Mouse (Mus musculus) urinary bladder, postnatal 25 days (tissue): Measurements from ENCODE around the gene Zfp128.
"Not testable (repeated sequence)": the region's sequence is repeated elsewhere in the genome, so short reads cannot be mapped to it uniquely, and the experiment has no call there.

Source experiments
- DNase-seq: peaks from one replicate; pipeline ENCODE4 v3.0.0; 2022; ENCODE audit warnings: low spot score

The Zfp128 gene

DNA sequence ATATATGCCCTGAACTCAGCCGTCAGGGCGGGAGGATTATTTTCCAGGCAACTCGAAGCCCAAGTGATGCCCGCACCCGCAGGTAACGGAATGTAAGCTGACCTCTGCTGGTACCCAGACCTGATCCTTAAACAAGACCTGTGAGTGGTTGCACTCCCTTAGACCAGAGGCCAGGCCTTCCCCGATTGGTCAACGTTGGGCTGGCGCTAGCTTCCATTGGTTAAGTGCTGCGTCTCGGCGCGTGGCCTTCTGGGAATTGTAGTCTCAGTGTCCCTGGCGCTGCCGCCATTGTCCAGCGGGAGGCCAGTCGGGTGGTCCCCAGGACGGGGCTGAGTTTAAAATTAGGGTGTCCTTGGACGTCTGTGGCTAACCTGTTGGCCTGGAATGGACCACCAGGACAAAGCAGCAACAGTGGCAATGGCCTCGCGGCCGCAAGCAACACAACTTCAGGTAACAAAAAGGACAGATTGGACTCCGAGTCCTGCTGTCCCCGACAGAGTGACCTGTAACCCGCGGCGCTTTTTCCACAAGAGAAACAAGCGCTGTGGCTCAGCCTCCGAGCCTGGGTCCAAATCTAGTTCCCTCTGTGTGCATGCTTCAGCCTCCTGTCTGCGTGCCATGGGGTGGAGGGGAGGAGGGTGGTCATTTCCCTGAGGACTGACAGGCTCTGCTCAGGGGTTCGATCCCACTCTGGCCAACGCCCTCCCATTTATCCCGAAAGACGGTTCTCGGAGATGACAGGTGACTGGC, at the start of gene Zfp128:
Zfp128 (plus strand) TSS at position 267 of the 750 bp plus-strand sequence.
- peak; percentile 84 for DNase-seq

DNA sequence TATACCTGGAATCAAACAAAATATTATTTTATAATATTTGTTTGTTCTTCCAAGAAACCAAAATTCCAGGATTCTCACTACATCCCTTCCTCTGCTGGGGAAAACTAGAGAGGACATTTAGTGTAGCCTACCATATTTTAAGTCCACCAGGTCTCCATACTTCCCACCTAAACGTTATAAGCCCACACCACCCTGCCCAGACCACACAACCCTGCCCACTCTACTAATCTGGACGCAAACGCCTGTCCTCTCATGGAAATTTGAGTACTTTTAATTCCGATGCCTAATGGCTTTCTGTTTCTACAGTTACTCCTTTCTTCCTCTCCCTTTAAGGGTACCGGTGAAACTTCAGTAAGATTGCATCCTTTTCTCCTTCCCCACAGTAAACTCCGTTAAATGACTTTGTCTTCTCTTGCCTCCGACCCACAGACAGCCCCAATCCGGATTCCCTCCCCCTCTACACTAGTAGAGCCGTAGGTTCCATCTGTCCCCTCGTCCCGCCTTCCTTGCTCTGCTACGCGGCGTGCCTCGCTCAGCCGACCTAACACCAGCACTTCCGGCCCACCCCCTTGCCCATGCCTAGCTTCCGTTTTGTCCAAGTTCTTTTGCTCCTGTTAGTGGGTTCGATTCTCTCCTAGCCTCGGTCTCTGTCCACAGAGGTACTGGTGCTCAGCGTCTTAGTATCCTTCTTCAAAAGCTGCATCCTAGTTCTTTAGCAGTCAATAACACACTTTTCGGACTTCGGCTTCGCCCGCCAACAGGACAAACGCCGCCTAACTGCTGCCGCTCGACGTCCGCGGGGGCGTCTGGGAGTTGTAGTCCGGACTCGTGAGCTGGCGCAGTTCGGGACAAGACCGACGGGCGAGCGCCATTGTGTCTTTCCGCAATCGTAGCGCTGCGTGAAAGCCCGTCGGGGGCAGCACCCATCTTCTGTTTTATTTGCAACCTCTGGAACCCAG, 46.5 kb upstream of the Zfp128 start, which contains the start of gene Zfp110:
Zfp110 (plus strand) TSS at position 600 of the 959 bp plus-strand sequence.
- DNase-seq: peak; percentile 85

DNA sequence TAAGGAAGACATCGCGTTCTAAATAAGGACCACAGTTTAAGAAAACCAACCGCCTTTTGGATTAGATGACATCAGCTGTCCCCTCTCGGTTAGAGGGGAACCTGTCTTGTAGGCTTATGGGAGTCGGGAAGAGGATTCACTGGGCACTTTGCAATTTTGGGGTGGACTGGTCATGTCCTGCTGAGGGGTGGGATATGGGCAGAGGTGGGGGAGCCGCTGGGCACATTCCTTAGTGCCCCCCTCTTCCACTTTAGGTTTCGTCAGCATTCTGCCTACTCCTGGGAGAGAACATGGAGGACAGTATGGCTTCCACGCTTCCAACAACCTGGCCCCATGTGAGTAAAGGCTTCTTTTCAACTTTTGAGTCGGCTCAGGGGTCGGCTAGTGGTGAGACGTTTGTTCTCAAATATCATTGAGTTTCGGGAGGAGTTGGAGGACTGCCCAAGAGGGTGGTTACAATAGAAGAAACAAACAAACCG, 45.7 kb upstream of the Zfp128 start:
- no peak for DNase-seq

DNA sequence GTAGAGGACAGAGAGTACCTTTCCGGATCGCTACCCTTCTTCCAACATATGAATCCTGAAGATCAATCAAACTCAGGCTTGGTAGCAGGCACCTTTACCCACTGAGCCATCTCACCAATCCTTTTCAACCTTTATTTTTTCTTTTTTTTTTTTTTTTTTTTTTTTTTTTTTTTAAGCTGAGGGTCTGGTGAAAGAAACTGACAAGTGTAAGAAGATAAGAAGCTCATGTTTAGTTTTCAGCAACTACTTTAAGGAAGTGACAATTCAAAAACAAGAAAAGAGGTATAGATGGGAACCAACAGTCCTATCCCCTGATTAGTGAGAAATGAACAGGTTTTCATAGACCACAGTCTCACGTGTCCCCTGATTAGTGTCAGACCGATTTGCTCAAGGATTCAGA, 45.2 kb upstream of the Zfp128 start:
- no peak for DNase-seq

GRCm38 (mm10) chr7:12874301-12874700, 6.7 kb upstream of the Zfp128 start:
- DNase-seq: no peak

- DNase-seq: no peak
These were observed 941 bp upstream of the Zfp128 start for GRCm38 (mm10) chr7:12880036-12880435.

DNA sequence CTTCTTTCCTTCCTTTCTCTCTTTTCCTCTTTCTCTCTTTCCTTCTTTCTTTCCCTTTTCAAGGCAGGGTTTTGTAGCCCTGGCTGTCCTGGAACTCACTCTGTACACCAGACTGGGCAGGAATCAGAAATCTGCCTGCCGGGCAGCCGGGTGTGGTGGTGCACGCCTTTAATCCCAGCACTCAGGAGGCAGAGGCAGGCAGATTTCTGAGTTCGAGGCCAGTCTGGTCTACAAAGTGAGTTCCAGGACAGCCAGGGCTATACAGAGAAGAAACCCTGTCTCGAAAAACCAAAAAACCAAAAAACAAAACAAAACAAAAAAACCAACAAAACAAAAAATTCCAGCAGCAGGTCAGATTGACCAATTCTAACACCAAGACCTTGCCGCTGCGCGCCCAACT, 480 bp upstream of the Zfp128 start:
- DNase-seq: not testable (repeated sequence)

DNA sequence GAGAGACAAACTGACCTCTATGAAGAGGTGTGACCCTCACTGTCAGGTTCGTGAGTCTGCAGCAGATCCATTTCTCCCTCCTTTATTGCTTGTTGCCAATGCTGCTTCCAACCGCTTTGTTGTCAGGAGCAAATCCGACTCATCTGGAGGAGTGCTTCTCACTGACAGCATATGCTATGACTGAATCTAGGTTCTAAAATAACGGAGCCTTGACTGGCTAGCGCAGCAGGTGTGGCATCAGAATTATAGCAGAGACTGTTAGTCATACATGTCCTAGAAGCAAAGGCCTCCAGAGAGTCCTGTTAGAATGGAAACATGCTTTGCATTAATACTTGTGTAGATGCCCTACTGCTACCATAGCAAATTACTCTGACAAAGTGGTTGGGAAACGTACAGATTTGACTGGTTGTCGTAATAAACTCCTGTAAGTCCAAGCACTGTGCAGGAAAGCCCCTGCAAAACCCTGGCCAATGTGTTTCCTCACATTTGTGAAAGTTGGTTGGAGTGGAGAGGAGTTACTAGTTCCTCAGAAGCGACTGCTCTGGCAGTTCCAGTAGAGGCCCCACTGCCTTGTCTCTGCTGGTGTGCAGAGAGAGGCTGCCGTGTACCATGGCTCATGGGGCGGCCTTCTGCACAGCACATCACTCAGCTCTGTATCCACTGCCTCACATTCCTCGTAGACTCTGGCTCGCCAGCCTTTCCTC, 5.7 kb downstream of the Zfp128 start:
- no peak for DNase-seq

- DNase-seq: no peak
These were observed 6.6 kb downstream of the Zfp128 start for GRCm38 (mm10) chr7:12887585-12887984.

DNA sequence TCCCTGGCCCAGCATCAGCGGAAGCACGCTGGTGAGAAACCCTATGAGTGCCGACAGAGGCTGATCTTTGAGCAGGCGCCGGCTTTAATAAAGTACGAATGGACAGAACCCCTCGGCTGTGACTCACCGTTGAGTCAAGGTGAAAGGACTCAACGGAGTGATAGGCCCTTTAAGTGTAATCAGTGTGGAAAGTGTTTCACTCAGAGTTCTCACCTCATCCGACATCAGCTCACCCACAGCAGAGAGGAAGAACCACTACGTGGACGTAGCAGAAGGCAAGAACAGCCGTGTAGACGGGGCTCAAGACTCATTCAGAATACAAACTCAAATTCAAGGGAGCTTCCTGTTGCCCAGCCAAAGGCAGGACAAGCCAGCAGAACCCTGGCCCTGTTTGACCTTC, 10.0 kb downstream of the Zfp128 start:
- no peak for DNase-seq

- DNase-seq: no peak
These were observed 10.4 kb downstream of the Zfp128 start for GRCm38 (mm10) chr7:12891334-12891733.

DNA sequence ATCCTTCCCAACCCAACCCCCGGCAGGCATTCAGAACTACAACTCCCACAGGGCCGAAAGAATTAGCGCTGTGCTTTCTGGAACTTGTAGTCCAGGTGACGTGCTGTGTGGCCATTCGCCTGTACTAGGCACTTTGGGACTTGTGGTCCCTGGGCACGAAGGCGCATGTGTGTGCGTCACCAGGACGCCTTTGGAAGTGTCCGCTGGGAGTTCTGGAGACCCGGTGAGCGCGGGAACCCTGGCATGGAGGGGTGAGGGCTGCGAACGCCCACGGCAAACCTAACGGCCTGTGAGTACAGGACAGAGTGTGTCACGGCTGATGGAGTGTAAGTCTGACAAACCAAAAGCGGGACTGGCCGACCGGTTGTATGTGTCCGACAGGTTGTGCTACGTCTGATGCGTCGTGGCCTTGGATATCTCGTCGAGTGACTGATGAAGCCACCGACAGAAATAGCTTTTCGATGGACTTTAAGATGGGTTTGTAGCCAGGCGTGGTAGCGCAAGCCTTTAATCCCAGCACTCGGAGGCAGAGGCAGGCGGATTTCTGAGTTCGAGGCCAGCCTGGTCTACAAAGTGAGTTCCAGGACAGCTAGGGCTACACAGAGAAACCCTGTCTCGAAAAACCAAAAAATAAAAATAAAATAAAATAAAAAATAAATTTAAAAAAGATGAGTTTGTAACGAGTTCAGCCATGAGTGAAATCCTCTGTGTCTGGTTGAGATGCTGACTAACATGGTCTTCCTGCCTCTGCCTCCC, 16.9 kb downstream of the Zfp128 start, which contains the start of gene Zscan22:
Zscan22 (plus strand) TSS at position 161 of the 756 bp plus-strand sequence.
- DNase-seq: peak; percentile 77

- no peak for DNase-seq
These were observed 20.5 kb downstream of the Zfp128 start for GRCm38 (mm10) chr7:12901517-12901916.

DNA sequence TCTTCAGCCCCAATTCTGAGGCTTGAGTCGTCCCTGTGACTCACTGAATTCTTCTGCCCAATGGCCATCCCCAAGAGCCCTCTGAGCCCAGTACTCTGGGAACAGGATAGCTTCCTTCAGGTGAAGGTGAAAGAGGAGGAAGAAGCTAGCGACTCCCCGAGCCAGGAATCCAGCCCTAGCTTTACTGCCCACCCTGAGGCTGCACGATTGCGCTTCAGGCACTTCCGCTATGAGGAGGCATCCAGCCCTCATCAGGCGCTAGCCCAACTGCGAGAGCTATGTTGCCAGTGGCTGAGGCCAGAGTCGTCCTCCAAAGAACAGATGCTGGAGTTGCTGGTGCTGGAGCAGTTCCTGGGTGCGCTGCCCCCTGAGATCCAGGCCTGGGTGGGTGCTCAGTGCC, 22.6 kb downstream of the Zfp128 start:
- DNase-seq: no peak

DNA sequence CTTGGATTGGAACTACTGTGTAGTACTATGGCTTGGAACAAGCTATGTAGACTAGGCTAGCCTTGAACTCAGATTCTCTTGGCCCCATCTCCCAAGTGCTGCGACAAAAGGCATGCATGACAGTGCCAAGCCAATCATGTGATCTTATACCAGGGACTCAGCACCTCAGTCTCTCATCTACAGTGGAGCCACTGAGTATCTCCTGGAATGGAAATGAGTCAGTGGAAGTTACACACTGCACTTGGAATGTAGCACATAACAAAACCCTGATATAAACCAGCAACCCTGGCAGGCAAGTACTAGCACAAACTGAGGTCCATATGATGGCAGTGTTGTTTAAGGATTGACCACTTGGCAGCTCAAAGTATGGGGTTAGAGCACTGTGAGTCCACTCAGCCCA, 24.2 kb downstream of the Zfp128 start:
- DNase-seq: no peak

- DNase-seq: peak; percentile 68
These were observed 28.6 kb downstream of the Zfp128 start for GRCm38 (mm10) chr7:12909498-12909962.

- DNase-seq: peak; percentile 49
These were observed 29.2 kb downstream of the Zfp128 start for GRCm38 (mm10) chr7:12910181-12910668.

DNA sequence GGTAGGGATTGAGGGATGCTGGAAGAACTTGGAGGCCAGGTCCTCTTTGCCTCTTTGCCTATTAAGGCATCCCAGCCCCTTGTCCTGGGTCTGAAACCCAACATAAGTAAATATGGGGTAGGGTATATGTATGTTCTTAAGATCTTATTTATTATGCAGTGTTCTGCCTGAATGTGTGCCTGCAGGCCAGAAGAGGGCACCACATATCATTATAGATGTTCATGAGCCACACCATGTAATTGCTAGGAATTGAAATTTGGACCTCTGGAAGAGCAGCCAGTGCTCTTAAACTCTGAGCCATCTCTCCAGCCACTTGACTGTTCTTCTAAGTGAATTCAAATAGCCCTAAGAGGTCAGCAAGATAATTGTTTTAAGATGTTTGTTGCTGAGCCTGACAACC, 32.6 kb downstream of the Zfp128 start:
- DNase-seq: no peak

DNA sequence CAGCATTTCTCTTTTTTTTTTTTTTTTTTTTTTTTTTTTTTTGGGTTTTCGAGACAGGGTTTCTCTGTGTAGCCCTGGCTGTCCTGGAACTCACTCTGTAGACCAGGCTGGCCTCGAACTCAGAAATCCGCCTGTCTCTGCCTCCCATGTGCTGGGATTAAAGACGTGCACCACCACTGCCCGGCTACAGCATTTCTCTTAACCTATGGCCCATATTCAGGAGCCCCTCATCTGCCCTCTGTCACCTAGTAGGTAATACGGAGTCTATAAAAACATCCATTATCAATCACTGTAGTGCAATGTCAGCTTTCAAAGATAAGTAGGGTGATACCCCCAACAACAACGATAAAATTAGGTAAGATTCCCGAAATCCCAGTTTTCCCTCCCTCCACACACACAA, 39.5 kb downstream of the Zfp128 start:
- not testable (repeated sequence) for DNase-seq

- no peak for DNase-seq
These were observed 40.3 kb downstream of the Zfp128 start for GRCm38 (mm10) chr7:12921318-12921704.
